Mouse (Mus musculus): Measurements from ENCODE around the gene Rin2. TPM values are rescaled to one million over a fixed set of nuclear protein-coding genes. Genes with fewer than 3 reads are reported as not detected.

Rin2 gene
- polyA plus RNA-seq, 1 experiment from 2014 or later: 33.0 TPM

- H3K4me1 ChIP-seq: peaks cover 6% of the 10 kb centered on the region
- H3K9me3 ChIP-seq: no peaks in the 10 kb centered on the region
- H3K27ac ChIP-seq: no peak overlapping the region
- no peak for ATAC-seq (ENCODE audit: insufficient number of reproducible peaks, insufficient read depth, low FRiP score, low TSS enrichment, low read depth)
- no peak overlapping the region for H3K4me3 ChIP-seq
- no peak overlapping the region for H3K9ac ChIP-seq
- no peak overlapping the region for H3K4me2 ChIP-seq
- WGBS: 81% methylated on average over 3 of the region's 3 CpGs
- H3K36me3 ChIP-seq: peaks cover 3% of the 10 kb centered on the region; the same call in 1 of the 2 replicates
- no peaks in the 10 kb centered on the region for H3K27me3 ChIP-seq
Measured at GRCm38 (mm10) chr2:145838675-145839074, 163.7 kb downstream of the Rin2 start.

- Histone ChIP-seq H3K9me3 (no peaks in the 10 kb centered on the region), H3K4me2 (no peak overlapping the region), H3K4me3 (no peak overlapping the region), H3K9ac (no peak overlapping the region), H3K36me3 (peaks cover 3% of the 10 kb centered on the region; the same call in 1 of the 2 replicates), H3K27me3 (no peaks in the 10 kb centered on the region), H3K4me1 (no peaks in the 10 kb centered on the region), H3K27ac (no peak overlapping the region)
- WGBS: 85% methylated on average over 9 of the region's 9 CpGs
- no peak for ATAC-seq (ENCODE audit: insufficient number of reproducible peaks, insufficient read depth, low FRiP score, low TSS enrichment, low read depth)
Measured at GRCm38 (mm10) chr2:145839565-145840315, 164.7 kb downstream of the Rin2 start.

GRCm38 (mm10) chr2:145840320-145840719, 165.3 kb downstream of the Rin2 start:
- H3K4me2 ChIP-seq: no peak overlapping the region
- no peak for ATAC-seq (ENCODE audit: insufficient number of reproducible peaks, insufficient read depth, low FRiP score, low TSS enrichment, low read depth)
- 71% methylated on average over 3 of the region's 3 CpGs for WGBS

GRCm38 (mm10) chr2:145840910-145841870, 166.2 kb downstream of the Rin2 start:
- Histone ChIP-seq H3K36me3 (peaks cover 5% of the 10 kb centered on the region), H3K27me3 (no peaks in the 10 kb centered on the region), H3K4me1 (no peaks in the 10 kb centered on the region), H3K9me3 (no peaks in the 10 kb centered on the region), H3K4me2 (no peak overlapping the region), H3K4me3 (no peak overlapping the region), H3K9ac (no peak overlapping the region), H3K27ac (no peak overlapping the region)
- no peak for ATAC-seq (ENCODE audit: insufficient number of reproducible peaks, insufficient read depth, low FRiP score, low TSS enrichment, low read depth)
- WGBS: 75% methylated on average over 12 of the region's 12 CpGs

More at GRCm38 (mm10) chr2:145840320-145840719, 165.3 kb downstream of the Rin2 start:
- no peaks in the 10 kb centered on the region for H3K27me3 ChIP-seq
- no peak overlapping the region for H3K9ac ChIP-seq
- no peaks in the 10 kb centered on the region for H3K4me1 ChIP-seq
- H3K27ac ChIP-seq: no peak overlapping the region
- H3K36me3 ChIP-seq: peaks cover 7% of the 10 kb centered on the region
- no peak overlapping the region for H3K4me3 ChIP-seq
- no peaks in the 10 kb centered on the region for H3K9me3 ChIP-seq

- WGBS: 90% methylated on average over 6 of the region's 6 CpGs
- Histone ChIP-seq H3K27ac (no peak overlapping the region), H3K36me3 (peaks cover 9% of the 10 kb centered on the region), H3K9me3 (no peaks in the 10 kb centered on the region), H3K9ac (no peak overlapping the region), H3K4me1 (peaks cover 8% of the 10 kb centered on the region; the same call in 1 of the 2 replicates), H3K4me2 (no peak overlapping the region), H3K4me3 (no peak overlapping the region), H3K27me3 (no peaks in the 10 kb centered on the region)
- no peak for ATAC-seq (ENCODE audit: insufficient number of reproducible peaks, insufficient read depth, low FRiP score, low TSS enrichment, low read depth)
Measured at GRCm38 (mm10) chr2:145843322-145843721, 168.3 kb downstream of the Rin2 start.

- no peak overlapping the region; the same call in 1 of the 2 replicates for H3K27ac ChIP-seq
- H3K4me2 ChIP-seq: no peak overlapping the region
- H3K4me1 ChIP-seq: peaks cover 37% of the 10 kb centered on the region
- no peaks in the 10 kb centered on the region for H3K27me3 ChIP-seq
- H3K4me3 ChIP-seq: no peak overlapping the region
- ATAC-seq (ENCODE audit: insufficient number of reproducible peaks, insufficient read depth, low FRiP score, low TSS enrichment, low read depth): no peak
- no peaks in the 10 kb centered on the region for H3K9me3 ChIP-seq
- 83% methylated on average over 3 of the region's 3 CpGs for WGBS
- no peak overlapping the region for H3K9ac ChIP-seq
- peaks cover 15% of the 10 kb centered on the region for H3K36me3 ChIP-seq
Measured at GRCm38 (mm10) chr2:145846595-145846994, 171.6 kb downstream of the Rin2 start.

GRCm38 (mm10) chr2:145849170-145849905, 174.3 kb downstream of the Rin2 start:
- Histone ChIP-seq H3K4me1 (peaks cover 39% of the 10 kb centered on the region), H3K27me3 (no peaks in the 10 kb centered on the region), H3K27ac (peak overlapping the region; percentile 66; the same call in 1 of the 2 replicates), H3K9me3 (no peaks in the 10 kb centered on the region), H3K9ac (no peak overlapping the region), H3K36me3 (peaks cover 15% of the 10 kb centered on the region), H3K4me3 (no peak overlapping the region), H3K4me2 (no peak overlapping the region)
- WGBS: 53% methylated on average over 10 of the region's 10 CpGs
- no peak for ATAC-seq (ENCODE audit: insufficient number of reproducible peaks, insufficient read depth, low FRiP score, low TSS enrichment, low read depth)

- peaks cover 11% of the 10 kb centered on the region; the same call in 1 of the 2 replicates for H3K36me3 ChIP-seq
- no peaks in the 10 kb centered on the region for H3K9me3 ChIP-seq
- 21% methylated on average over 4 of the region's 4 CpGs for WGBS
- ATAC-seq (ENCODE audit: insufficient number of reproducible peaks, insufficient read depth, low FRiP score, low TSS enrichment, low read depth): peak; percentile 81
- H3K4me1 ChIP-seq: peaks cover 42% of the 10 kb centered on the region
- no peak overlapping the region for H3K4me2 ChIP-seq
- H3K27ac ChIP-seq: peak overlapping the region; percentile 66
- H3K27me3 ChIP-seq: no peaks in the 10 kb centered on the region
- H3K9ac ChIP-seq: no peak overlapping the region
- H3K4me3 ChIP-seq: no peak overlapping the region
Measured at GRCm38 (mm10) chr2:145850779-145851178, 175.8 kb downstream of the Rin2 start.

GRCm38 (mm10) chr2:145855831-145856230, 180.8 kb downstream of the Rin2 start:
- no peak overlapping the region for H3K4me3 ChIP-seq
- no peaks in the 10 kb centered on the region for H3K36me3 ChIP-seq
- no peak overlapping the region for H3K9ac ChIP-seq
- no peaks in the 10 kb centered on the region for H3K9me3 ChIP-seq
- no peaks in the 10 kb centered on the region for H3K27me3 ChIP-seq
- peaks cover 43% of the 10 kb centered on the region for H3K4me1 ChIP-seq
- 81% methylated on average over 9 of the region's 9 CpGs for WGBS
- ATAC-seq (ENCODE audit: insufficient number of reproducible peaks, insufficient read depth, low FRiP score, low TSS enrichment, low read depth): no peak
- H3K27ac ChIP-seq: 0 out of 2 replicates have a peak overlapping the region, but pooled peaks have one; percentile 28
- no peak overlapping the region for H3K4me2 ChIP-seq

- Histone ChIP-seq H3K9ac (no peak overlapping the region), H3K27ac (no peak overlapping the region; the same call in 1 of the 2 replicates), H3K36me3 (no peaks in the 10 kb centered on the region), H3K4me2 (no peak overlapping the region), H3K4me1 (peaks cover 44% of the 10 kb centered on the region), H3K9me3 (no peaks in the 10 kb centered on the region), H3K4me3 (no peak overlapping the region), H3K27me3 (no peaks in the 10 kb centered on the region)
- ATAC-seq (ENCODE audit: insufficient number of reproducible peaks, insufficient read depth, low FRiP score, low TSS enrichment, low read depth): no peak
- 72% methylated on average over 8 of the region's 8 CpGs for WGBS
Measured at GRCm38 (mm10) chr2:145857864-145858263, 182.8 kb downstream of the Rin2 start.

- H3K27ac ChIP-seq: peak overlapping the region; percentile 99
- peaks cover 4% of the 10 kb centered on the region; the same call in 1 of the 2 replicates for H3K36me3 ChIP-seq
- H3K4me1 ChIP-seq: peaks cover 61% of the 10 kb centered on the region
- 8% methylated on average over 7 of the region's 7 CpGs for WGBS
- no peaks in the 10 kb centered on the region for H3K9me3 ChIP-seq
- ATAC-seq (ENCODE audit: insufficient number of reproducible peaks, insufficient read depth, low FRiP score, low TSS enrichment, low read depth): peak; percentile 21
- peak overlapping the region; percentile 59 for H3K4me3 ChIP-seq
- peak overlapping the region; percentile 59 for H3K9ac ChIP-seq
- H3K4me2 ChIP-seq: peak overlapping the region; percentile 80
- H3K27me3 ChIP-seq: no peaks in the 10 kb centered on the region
Measured at GRCm38 (mm10) chr2:145859442-145859931, 184.5 kb downstream of the Rin2 start.

Measured in embryonic facial prominence, embryonic 13.5 days (tissue).